Mouse (Mus musculus) urinary bladder, postnatal 36 days (tissue): ENCODE measurements at regions not wholly inside any gene's neighbourhood (a gene's known extent, or its start where the extent isn't known, plus 50 kb on each side); places are given as distances from the start of the nearest gene placed in this dataset.

Experiments used
- DNase-seq, 2 experiments: peaks; one replicate each; pipeline ENCODE4 v3.0.0; 2022; ENCODE audit warnings: low spot score in 2 of 2, mixed read lengths in 1 of 2

- DNase-seq: no peak
These were observed 77.0 kb downstream of the Irs2 start for GRCm38 (mm10) chr8:10931266-10931665.

GRCm38 (mm10) chr8:10928836-10929235, 79.4 kb downstream of the Irs2 start:
- DNase-seq: no peak

GRCm38 (mm10) chr8:10928342-10928794, 79.9 kb downstream of the Irs2 start:
- peak; percentile 45 to 81 for DNase-seq

- no peak for DNase-seq
These were observed 81.1 kb downstream of the Irs2 start for GRCm38 (mm10) chr8:10927187-10927586.

GRCm38 (mm10) chr8:10926518-10926915, 81.7 kb downstream of the Irs2 start:
- DNase-seq: no peak

- DNase-seq: no peak
These were observed 82.4 kb downstream of the Irs2 start for GRCm38 (mm10) chr8:10925582-10926517.

- peak in 1 of 2 experiments; percentile 51 for DNase-seq
These were observed 83.6 kb downstream of the Irs2 start for GRCm38 (mm10) chr8:10924526-10925199.

GRCm38 (mm10) chr8:10924001-10924490, 84.2 kb downstream of the Irs2 start:
- no peak for DNase-seq

GRCm38 (mm10) chr8:10923071-10924000, 84.9 kb downstream of the Irs2 start:
- no peak for DNase-seq

- no peak for DNase-seq
These were observed 85.8 kb downstream of the Irs2 start for GRCm38 (mm10) chr8:10922209-10923030.

- DNase-seq: no peak
These were observed 86.6 kb downstream of the Irs2 start for GRCm38 (mm10) chr8:10921439-10922191.

GRCm38 (mm10) chr8:10919620-10920019, 88.6 kb downstream of the Irs2 start:
- DNase-seq: no peak

- DNase-seq: no peak
These were observed 89.7 kb downstream of the Irs2 start for GRCm38 (mm10) chr8:10918403-10919035.

- no peak for DNase-seq
These were observed 93.6 kb downstream of the Irs2 start for GRCm38 (mm10) chr8:10914616-10915015.

- DNase-seq: no peak
These were observed 95.8 kb downstream of the Irs2 start for GRCm38 (mm10) chr8:10912436-10912835.

GRCm38 (mm10) chr8:10911371-10911770, 96.9 kb downstream of the Irs2 start:
- no peak for DNase-seq

- DNase-seq: no peak
These were observed 97.3 kb downstream of the Irs2 start for GRCm38 (mm10) chr8:10910954-10911353.

- no peak for DNase-seq
These were observed 97.9 kb downstream of the Irs2 start for GRCm38 (mm10) chr8:10910244-10910872.

- DNase-seq: no peak
These were observed 99.1 kb downstream of the Irs2 start for GRCm38 (mm10) chr8:10909155-10909554.
